Mouse (Mus musculus) ES-E14 (cell line): ENCODE measurements at regions not wholly inside any gene's neighbourhood (a gene's known extent, or its start where the extent isn't known, plus 50 kb on each side); places are given as distances from the start of the nearest gene placed in this dataset.

Experiments
- CHD2 ChIP-seq: IDR thresholded peaks from 2 replicates; pipeline ENCODE4 v1.6.1; 2014; ENCODE audit warnings: mild to moderate bottlenecking, low read depth, low read length, inconsistent platforms
- HCFC1 ChIP-seq: IDR thresholded peaks from 2 replicates; pipeline ENCODE4 v1.6.1; 2012; ENCODE audit warnings: low read length, inconsistent platforms, borderline replicate concordance; ENCODE audit not compliant: insufficient read depth
- MAFK ChIP-seq: IDR thresholded peaks from 2 replicates; pipeline ENCODE4 v1.6.1; 2014; ENCODE audit warnings: mild to moderate bottlenecking, low read depth, low read length, inconsistent platforms; ENCODE audit not compliant: insufficient read depth
- ZC3H11A ChIP-seq: IDR thresholded peaks from 2 replicates; pipeline ENCODE4 v1.6.1; 2012; ENCODE audit warnings: low read depth, mild to moderate bottlenecking, inconsistent platforms, low read length, borderline replicate concordance
- ZNF384 ChIP-seq: IDR thresholded peaks from 2 replicates; pipeline ENCODE4 v1.6.1; 2012; ENCODE audit warnings: low read depth, low read length, inconsistent platforms

GRCm38 (mm10) chr11:20915687-20916432 lies 85.0 kb upstream of the Lgalsl start:
- TF ChIP-seq ZC3H11A (no peak), ZNF384 (no peak), CHD2 (no peak), HCFC1 (no peak), MAFK (no peak)
